Mouse (Mus musculus) liver, adult 2 months (tissue): Measurements from ENCODE around the gene Olfr131. TPM values are rescaled to one million over a fixed set of nuclear protein-coding genes. Genes with fewer than 3 reads are reported as not detected.
"Not testable (repeated sequence)": the region's sequence is repeated elsewhere in the genome, so short reads cannot be mapped to it uniquely, and the experiment has no call there.

Source experiments
- DNase-seq: peaks from one replicate; pipeline ENCODE4 v3.0.0-alpha.2; 2011; ENCODE audit warnings: low read depth, low spot score; ENCODE audit errors: extremely low read depth
- H3K27ac ChIP-seq: fragments of 200-500 bp; replicated peaks from 2 replicates; pipeline ENCODE4 v1.5.1; 2012; ENCODE audit warnings: low read depth, mild to moderate bottlenecking, control low read depth, inconsistent platforms, low read length; ENCODE audit not compliant: insufficient read depth
- H3K27me3 ChIP-seq: fragments of 200-500 bp; 2 replicates; pipeline ENCODE4 v1.6.1; 2012; ENCODE audit warnings: mild to moderate bottlenecking, moderate library complexity, low read length, inconsistent platforms; ENCODE audit not compliant: control insufficient read depth, insufficient read depth
- H3K36me3 ChIP-seq: fragments of 200-500 bp; 2 replicates; pipeline ENCODE4 v1.6.1; 2012; ENCODE audit warnings: low read length, inconsistent platforms; ENCODE audit not compliant: control insufficient read depth, insufficient read depth
- H3K4me1 ChIP-seq: fragments of 200-500 bp; 2 replicates; pipeline ENCODE4 v1.6.1; 2011; ENCODE audit warnings: low read length; ENCODE audit not compliant: control insufficient read depth, insufficient read depth
- H3K4me3 ChIP-seq: fragments of 200-500 bp; 2 replicates; pipeline ENCODE4 v1.5.1; 2011; ENCODE audit warnings: low read depth, mild to moderate bottlenecking, control low read depth, low read length, moderate library complexity; ENCODE audit not compliant: insufficient read depth
- H3K79me2 ChIP-seq: fragments of 200-500 bp; 2 replicates; pipeline ENCODE4 v1.6.1; 2012; ENCODE audit warnings: inconsistent platforms, mild to moderate bottlenecking, low read length, moderate library complexity; ENCODE audit not compliant: control insufficient read depth, insufficient read depth
- H3K9ac ChIP-seq: fragments of 200-500 bp; 2 replicates; pipeline ENCODE4 v1.6.1; 2012; ENCODE audit warnings: low read depth, mild to moderate bottlenecking, control low read depth, inconsistent platforms, low read length
- CTCF ChIP-seq: fragments of 200-500 bp; IDR thresholded peaks from 2 replicates; pipeline ENCODE4 v1.5.1; 2011; ENCODE audit warnings: low read depth, low read length, control low read depth
- POLR2A ChIP-seq: fragments of 200-500 bp; IDR thresholded peaks from 2 replicates; pipeline ENCODE4 v1.6.1; 2011; ENCODE audit warnings: low read length, control low read depth; ENCODE audit not compliant: insufficient read depth; ENCODE audit errors: extremely low read depth
- WGBS: fragments of 180-500 bp; shearing (Covaris S2); methylation state at CpG from one replicate; pipeline ENCODE4 v1.1.7; 2018; 5-methylcytosine and 5-hydroxymethylcytosine counted together
- polyA plus RNA-seq: library from polyadenylated mRNA; depleted of rRNA; stranded (reverse); fragments of >200 nt; gene quantifications from 2 replicates; pipeline ENCODE4 v1.2.3, GENCODE M21; 2012; rRNA removed
- total RNA-seq: library from RNA; depleted of rRNA; stranded (reverse); fragments of >200 nt; gene quantifications from 2 replicates; pipeline ENCODE4 v1.2.3, GENCODE M21; 2014; rRNA removed

Gene Olfr131
- total RNA-seq (not detected in 2 replicates), polyA plus RNA-seq (not detected in 2 replicates)

DNA sequence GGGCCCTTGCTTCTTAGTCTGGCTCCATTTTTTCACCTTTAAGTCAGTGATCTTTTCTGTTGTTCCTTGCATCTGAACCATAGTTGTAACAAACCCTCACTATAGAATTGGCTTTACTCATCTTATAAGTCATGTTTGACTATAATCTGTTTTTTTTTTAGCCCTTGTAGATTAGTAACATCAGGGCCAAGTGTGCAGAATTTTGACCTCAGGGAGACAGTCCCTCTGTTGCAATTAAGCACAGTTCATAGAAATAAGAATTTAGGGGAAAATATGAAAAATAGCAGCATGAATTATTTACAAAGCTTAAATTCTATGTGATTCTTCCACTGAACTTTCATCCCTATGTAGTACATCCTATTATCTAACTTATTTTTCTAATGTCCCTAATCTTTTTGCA, at the start of gene Olfr131:
Olfr131 (minus strand) TSS at position 101 of the 400 bp plus-strand sequence.
- H3K27ac ChIP-seq, result no peak within 1 kb of the TSS
- TF ChIP-seq CTCF, result no peak
- TF ChIP-seq POLR2A, result no peak
- H3K36me3 ChIP-seq, result no peaks in the 10 kb centered on the region
- no peaks in the 10 kb centered on the region for H3K27me3 ChIP-seq
- no peak for DNase-seq
- H3K4me1 ChIP-seq, result no peaks in the 10 kb centered on the region
- no peak within 1 kb of the TSS for H3K9ac ChIP-seq
- H3K79me2 ChIP-seq, result no peaks in the 10 kb centered on the region
- no peak within 1 kb of the TSS for H3K4me3 ChIP-seq

DNA sequence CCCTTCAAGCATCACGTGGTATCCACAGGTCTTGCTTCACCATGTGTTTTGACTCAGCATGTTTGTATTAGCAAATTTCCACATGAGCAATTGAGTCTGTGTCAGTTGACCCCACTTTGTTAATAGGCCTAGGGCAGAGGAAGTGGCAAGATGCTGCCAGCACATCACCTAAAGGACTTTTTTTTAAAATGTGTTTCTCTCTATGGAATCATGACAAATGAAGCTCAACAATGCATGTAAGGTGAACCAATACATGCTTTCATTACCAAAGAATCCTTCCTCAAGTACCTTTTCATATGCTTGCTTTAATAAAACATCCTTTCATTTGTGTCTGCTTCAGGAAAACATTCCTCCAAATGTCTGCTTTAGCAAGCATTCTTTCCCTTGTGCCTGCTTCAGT, 45.9 kb upstream of the Olfr131 start, which contains the start of gene Olfr132:
Olfr132 (minus strand) TSS at position 101 of the 400 bp plus-strand sequence.
- Histone ChIP-seq H3K4me1 (no peaks in the 10 kb centered on the region), H3K27ac (no peak within 1 kb of the TSS), H3K27me3 (no peaks in the 10 kb centered on the region), H3K9ac (no peak within 1 kb of the TSS), H3K36me3 (no peaks in the 10 kb centered on the region), H3K4me3 (no peak within 1 kb of the TSS), H3K79me2 (no peaks in the 10 kb centered on the region)
- TF ChIP-seq POLR2A (no peak), CTCF (no peak)
- WGBS, result 60% methylated on average over 1 of the region's 1 CpGs
- DNase-seq, result peak; percentile 52

DNA sequence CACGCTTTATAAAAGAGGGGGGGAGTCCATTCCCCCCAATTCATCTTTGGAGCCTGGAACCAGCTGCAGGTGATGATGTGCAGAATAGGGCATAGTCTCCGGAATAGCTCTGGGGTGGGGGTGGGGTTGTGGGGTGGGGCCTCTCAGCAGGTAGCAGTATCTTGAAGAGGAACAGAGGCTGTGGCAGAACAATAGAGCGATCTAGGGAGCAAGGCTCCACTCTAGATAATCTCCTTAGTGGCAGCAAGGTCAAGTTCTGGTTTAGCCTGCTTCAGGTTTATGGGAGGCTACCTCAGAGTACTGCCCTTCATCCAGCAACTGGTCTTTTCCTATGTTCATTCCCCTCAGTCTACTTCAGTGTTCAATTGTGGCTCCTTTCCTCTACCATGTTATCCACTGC, 36.9 kb upstream of the Olfr131 start:
- H3K27me3 ChIP-seq, H3K79me2 ChIP-seq, H3K27ac ChIP-seq, H3K4me3 ChIP-seq, H3K4me1 ChIP-seq, H3K9ac ChIP-seq, DNase-seq, H3K36me3 ChIP-seq: not testable (repeated sequence)
- WGBS, result 73% methylated on average over 3 of the region's 3 CpGs

- not testable (repeated sequence) for H3K79me2 ChIP-seq, H3K27me3 ChIP-seq, H3K4me1 ChIP-seq, H3K27ac ChIP-seq, DNase-seq, H3K9ac ChIP-seq, H3K4me3 ChIP-seq, H3K36me3 ChIP-seq
- 68% methylated on average over 1 of the region's 1 CpGs for WGBS
These were observed 35.7 kb upstream of the Olfr131 start for GRCm38 (mm10) chr17:38124199-38124598.

DNA sequence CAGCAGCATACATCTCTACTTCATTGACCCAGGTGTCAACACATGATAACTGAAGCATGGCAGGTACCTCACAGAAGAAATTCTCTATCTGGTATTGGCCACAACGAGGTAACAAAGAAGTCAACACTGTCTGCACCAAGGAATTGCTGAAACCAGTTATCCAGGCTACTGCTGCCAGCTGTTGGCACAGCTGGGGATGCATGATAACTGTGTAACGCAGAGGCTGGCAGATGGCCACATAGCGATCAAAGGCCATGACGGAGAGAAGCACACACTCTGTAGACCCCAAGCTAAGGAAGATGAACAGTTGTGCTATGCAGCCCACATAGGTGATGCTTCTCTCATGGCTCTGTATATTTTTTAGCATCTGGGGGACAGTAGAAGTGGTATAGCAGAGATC, 6.1 kb downstream of the Olfr131 start:
- 78% methylated on average over 4 of the region's 4 CpGs for WGBS
- TF ChIP-seq CTCF (no peak), POLR2A (no peak)
- H3K27me3 ChIP-seq, result no peaks in the 10 kb centered on the region
- DNase-seq, result no peak
- H3K9ac ChIP-seq, result no peak overlapping the region
- no peak overlapping the region for H3K27ac ChIP-seq
- no peaks in the 10 kb centered on the region for H3K79me2 ChIP-seq
- H3K36me3 ChIP-seq, result no peaks in the 10 kb centered on the region
- H3K4me3 ChIP-seq, result no peak overlapping the region
- no peaks in the 10 kb centered on the region for H3K4me1 ChIP-seq

DNA sequence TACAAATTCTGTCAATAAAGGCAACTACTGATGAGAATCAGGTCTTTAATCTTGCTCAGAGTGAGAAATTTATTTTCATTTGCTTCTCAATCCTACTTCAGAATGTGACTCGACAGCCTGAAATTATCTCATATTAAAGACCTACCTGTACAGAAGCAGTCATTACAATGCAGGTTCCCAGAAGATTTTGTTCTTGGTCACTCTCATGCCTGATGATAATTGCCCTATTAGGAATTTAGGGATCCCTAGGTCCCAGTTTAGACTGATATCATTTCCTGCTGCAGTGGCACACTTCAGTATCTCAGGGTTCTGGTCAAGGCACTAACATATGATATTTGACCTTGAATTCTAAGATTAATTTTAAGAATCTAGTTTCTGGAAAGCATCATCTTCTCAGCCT, 24.9 kb downstream of the Olfr131 start, which contains the start of gene Olfr130:
Olfr130 (plus strand) TSS at position 301 of the 400 bp plus-strand sequence.
- no peaks in the 10 kb centered on the region for H3K27me3 ChIP-seq
- WGBS, result 84% methylated on average over 1 of the region's 1 CpGs
- no peaks in the 10 kb centered on the region for H3K4me1 ChIP-seq
- H3K79me2 ChIP-seq, result no peaks in the 10 kb centered on the region
- no peak within 1 kb of the TSS for H3K27ac ChIP-seq
- no peaks in the 10 kb centered on the region for H3K36me3 ChIP-seq
- no peak within 1 kb of the TSS for H3K4me3 ChIP-seq
- no peak for TF ChIP-seq POLR2A
- TF ChIP-seq CTCF, result no peak
- H3K9ac ChIP-seq, result no peak within 1 kb of the TSS
- DNase-seq, result no peak
